Mouse (Mus musculus): ENCODE results near the gene Sync. TPM values are rescaled to one million over a fixed set of nuclear protein-coding genes. Genes with fewer than 3 reads are reported as not detected.

Gene Sync
- polyA plus RNA-seq, 1 experiment, result 0.90 TPM

DNA sequence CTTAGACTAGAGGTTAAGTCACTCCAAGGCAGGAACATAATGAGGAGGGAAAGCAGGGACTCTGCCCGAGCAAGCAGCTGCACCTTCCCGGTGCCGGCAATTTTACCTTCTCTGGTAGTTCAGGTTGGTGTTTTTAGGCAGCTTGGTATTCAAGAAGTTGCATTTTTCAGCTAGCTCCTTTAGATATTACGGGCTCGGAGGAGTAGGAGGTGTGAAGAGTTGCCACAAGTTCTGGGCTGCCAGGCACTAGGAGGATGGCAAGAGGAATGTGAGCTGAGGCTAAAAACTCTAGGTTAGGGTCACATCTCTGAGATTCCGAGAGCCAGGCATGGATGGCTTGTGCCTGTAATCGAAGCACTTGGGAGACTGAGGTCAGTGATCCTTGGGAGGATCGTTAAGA is 2.3 kb downstream of the Sync start:
- no peaks in the 10 kb centered on the region for H3K36me3 ChIP-seq (ENCODE audit: control insufficient read depth, insufficient read depth, low read length, poor library complexity, severe bottlenecking)
- no peak overlapping the region for H3K9ac ChIP-seq (ENCODE audit: low read depth, poor library complexity, severe bottlenecking)
- peaks cover 3% of the 10 kb centered on the region for H3K4me1 ChIP-seq (ENCODE audit: control insufficient read depth, insufficient read depth, low read length)
- H3K27ac ChIP-seq (ENCODE audit: insufficient read depth, low read length), result no peak overlapping the region
- no peak for TF ChIP-seq POLR2A (IDR thresholded peaks at IDR 0.05; ENCODE audit: insufficient read depth, low read length)
- no peak for TF ChIP-seq CTCF (IDR thresholded peaks at IDR 0.05; ENCODE audit: low read depth, low read length)
- TF ChIP-seq EP300 (IDR thresholded peaks at IDR 0.05; ENCODE audit: insufficient read depth, low read depth, low read length), result no peak
- H3K27me3 ChIP-seq (ENCODE audit: control insufficient read depth, insufficient read depth, low read length, poor library complexity, severe bottlenecking), result peaks cover 5% of the 10 kb centered on the region; the same call in 1 of the 2 replicates
- no peaks in the 10 kb centered on the region for H3K9me3 ChIP-seq (replicated peaks; ENCODE audit: control insufficient read depth, insufficient read depth, low read length, poor library complexity, severe bottlenecking)
- H3K4me3 ChIP-seq (ENCODE audit: low read depth, low read length), result no peak overlapping the region

DNA sequence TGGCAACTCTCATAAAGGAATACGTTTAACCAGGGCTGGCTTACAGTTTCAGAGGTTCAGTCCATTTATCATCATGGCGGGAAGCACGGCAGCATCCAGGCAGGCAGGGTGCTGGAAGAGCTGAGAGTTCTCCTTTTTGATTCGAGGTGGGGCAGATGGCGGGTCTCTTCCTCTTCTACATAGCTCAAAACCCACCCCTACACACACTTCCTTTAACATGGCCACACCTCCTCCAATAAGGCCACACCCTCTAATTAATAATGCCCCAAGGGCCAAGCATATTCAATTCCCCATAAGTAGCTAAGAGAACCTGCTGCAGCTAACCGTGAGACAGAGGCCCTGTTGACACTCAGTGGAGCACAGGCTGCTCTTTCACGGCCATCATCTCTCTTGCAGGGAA is 5.4 kb downstream of the Sync start:
- Histone ChIP-seq H3K27me3 (ENCODE audit: control insufficient read depth, insufficient read depth, low read length, poor library complexity, severe bottlenecking) (no peaks in the 10 kb centered on the region), H3K9ac (ENCODE audit: low read depth, poor library complexity, severe bottlenecking) (no peak overlapping the region; the same call in 1 of the 2 replicates), H3K4me3 (ENCODE audit: low read depth, low read length) (no peak overlapping the region), H3K4me1 (ENCODE audit: control insufficient read depth, insufficient read depth, low read length) (peaks cover 3% of the 10 kb centered on the region), H3K36me3 (ENCODE audit: control insufficient read depth, insufficient read depth, low read length, poor library complexity, severe bottlenecking) (no peaks in the 10 kb centered on the region), H3K27ac (ENCODE audit: insufficient read depth, low read length) (no peak overlapping the region), H3K9me3 (replicated peaks; ENCODE audit: control insufficient read depth, insufficient read depth, low read length, poor library complexity, severe bottlenecking) (no peaks in the 10 kb centered on the region)
- TF ChIP-seq EP300 (IDR thresholded peaks at IDR 0.05; ENCODE audit: insufficient read depth, low read depth, low read length), result no peak
- no peak for TF ChIP-seq CTCF (IDR thresholded peaks at IDR 0.05; ENCODE audit: low read depth, low read length)
- TF ChIP-seq POLR2A (IDR thresholded peaks at IDR 0.05; ENCODE audit: insufficient read depth, low read length), result no peak

GRCm38 (mm10) chr4:129293702-129294101 is 6.3 kb downstream of the Sync start:
- no peak for TF ChIP-seq CTCF (IDR thresholded peaks at IDR 0.05; ENCODE audit: low read depth, low read length)
- TF ChIP-seq EP300 (IDR thresholded peaks at IDR 0.05; ENCODE audit: insufficient read depth, low read depth, low read length), result no peak
- no peak for TF ChIP-seq POLR2A (IDR thresholded peaks at IDR 0.05; ENCODE audit: insufficient read depth, low read length)
- Histone ChIP-seq H3K4me1 (ENCODE audit: control insufficient read depth, insufficient read depth, low read length) (peaks cover 3% of the 10 kb centered on the region), H3K27ac (ENCODE audit: insufficient read depth, low read length) (no peak overlapping the region), H3K9ac (ENCODE audit: low read depth, poor library complexity, severe bottlenecking) (peak overlapping the region; percentile 2), H3K9me3 (replicated peaks; ENCODE audit: control insufficient read depth, insufficient read depth, low read length, poor library complexity, severe bottlenecking) (no peaks in the 10 kb centered on the region), H3K36me3 (ENCODE audit: control insufficient read depth, insufficient read depth, low read length, poor library complexity, severe bottlenecking) (no peaks in the 10 kb centered on the region), H3K27me3 (ENCODE audit: control insufficient read depth, insufficient read depth, low read length, poor library complexity, severe bottlenecking) (no peaks in the 10 kb centered on the region), H3K4me3 (ENCODE audit: low read depth, low read length) (peak overlapping the region; percentile 18)

GRCm38 (mm10) chr4:129295188-129295587 is 7.8 kb downstream of the Sync start:
- no peak overlapping the region for H3K4me3 ChIP-seq (ENCODE audit: low read depth, low read length)
- no peak overlapping the region for H3K27ac ChIP-seq (ENCODE audit: insufficient read depth, low read length)
- H3K4me1 ChIP-seq (ENCODE audit: control insufficient read depth, insufficient read depth, low read length), result peaks cover 3% of the 10 kb centered on the region
- no peak overlapping the region for H3K9ac ChIP-seq (ENCODE audit: low read depth, poor library complexity, severe bottlenecking)
- no peaks in the 10 kb centered on the region for H3K27me3 ChIP-seq (ENCODE audit: control insufficient read depth, insufficient read depth, low read length, poor library complexity, severe bottlenecking)
- TF ChIP-seq POLR2A (IDR thresholded peaks at IDR 0.05; ENCODE audit: insufficient read depth, low read length) (no peak), EP300 (IDR thresholded peaks at IDR 0.05; ENCODE audit: insufficient read depth, low read depth, low read length) (no peak)
- no peaks in the 10 kb centered on the region for H3K9me3 ChIP-seq (replicated peaks; ENCODE audit: control insufficient read depth, insufficient read depth, low read length, poor library complexity, severe bottlenecking)
- no peaks in the 10 kb centered on the region for H3K36me3 ChIP-seq (ENCODE audit: control insufficient read depth, insufficient read depth, low read length, poor library complexity, severe bottlenecking)

- TF ChIP-seq CTCF (IDR thresholded peaks at IDR 0.05; ENCODE audit: low read depth, low read length), result no peak
- TF ChIP-seq POLR2A (IDR thresholded peaks at IDR 0.05; ENCODE audit: insufficient read depth, low read length), result no peak
- TF ChIP-seq EP300 (IDR thresholded peaks at IDR 0.05; ENCODE audit: insufficient read depth, low read depth, low read length), result no peak
- no peak overlapping the region for H3K4me3 ChIP-seq (ENCODE audit: low read depth, low read length)
Observed at GRCm38 (mm10) chr4:129296066-129296465, 8.6 kb downstream of the Sync start.

DNA sequence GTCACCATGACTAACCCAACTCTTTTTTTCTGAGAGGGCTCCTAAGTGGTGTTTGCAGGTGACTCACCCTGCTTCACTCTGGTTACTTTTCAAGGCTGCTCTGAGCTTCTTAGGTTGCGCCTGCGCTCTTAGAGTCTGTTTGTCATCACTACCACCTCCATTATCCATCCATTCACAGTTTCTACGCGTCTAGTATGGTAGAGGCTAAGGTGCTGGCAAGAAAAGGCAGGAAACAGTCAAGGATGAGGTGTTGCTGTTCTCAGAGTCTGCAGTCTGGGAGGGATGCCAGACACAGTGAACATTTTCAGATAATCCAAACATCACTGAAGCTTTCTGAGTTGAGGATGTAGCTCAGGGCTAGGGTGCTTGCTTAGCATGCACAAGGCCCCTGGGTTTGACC is 10.3 kb downstream of the Sync start:
- no peaks in the 10 kb centered on the region for H3K36me3 ChIP-seq (ENCODE audit: control insufficient read depth, insufficient read depth, low read length, poor library complexity, severe bottlenecking)
- no peaks in the 10 kb centered on the region for H3K9me3 ChIP-seq (replicated peaks; ENCODE audit: control insufficient read depth, insufficient read depth, low read length, poor library complexity, severe bottlenecking)
- TF ChIP-seq POLR2A (IDR thresholded peaks at IDR 0.05; ENCODE audit: insufficient read depth, low read length), result no peak
- TF ChIP-seq EP300 (IDR thresholded peaks at IDR 0.05; ENCODE audit: insufficient read depth, low read depth, low read length), result no peak
- TF ChIP-seq CTCF (IDR thresholded peaks at IDR 0.05; ENCODE audit: low read depth, low read length), result no peak
- no peak overlapping the region for H3K4me3 ChIP-seq (ENCODE audit: low read depth, low read length)
- H3K27ac ChIP-seq (ENCODE audit: insufficient read depth, low read length), result no peak overlapping the region
- no peak overlapping the region for H3K9ac ChIP-seq (ENCODE audit: low read depth, poor library complexity, severe bottlenecking)
- H3K4me1 ChIP-seq (ENCODE audit: control insufficient read depth, insufficient read depth, low read length), result peaks cover 3% of the 10 kb centered on the region
- no peaks in the 10 kb centered on the region for H3K27me3 ChIP-seq (ENCODE audit: control insufficient read depth, insufficient read depth, low read length, poor library complexity, severe bottlenecking)

More at GRCm38 (mm10) chr4:129296066-129296465, 8.6 kb downstream of the Sync start:
- peaks cover 3% of the 10 kb centered on the region for H3K4me1 ChIP-seq (ENCODE audit: control insufficient read depth, insufficient read depth, low read length)
- H3K27me3 ChIP-seq (ENCODE audit: control insufficient read depth, insufficient read depth, low read length, poor library complexity, severe bottlenecking), result no peaks in the 10 kb centered on the region
- H3K9me3 ChIP-seq (replicated peaks; ENCODE audit: control insufficient read depth, insufficient read depth, low read length, poor library complexity, severe bottlenecking), result no peaks in the 10 kb centered on the region
- H3K27ac ChIP-seq (ENCODE audit: insufficient read depth, low read length), result no peak overlapping the region
- H3K9ac ChIP-seq (ENCODE audit: low read depth, poor library complexity, severe bottlenecking), result no peak overlapping the region
- no peaks in the 10 kb centered on the region for H3K36me3 ChIP-seq (ENCODE audit: control insufficient read depth, insufficient read depth, low read length, poor library complexity, severe bottlenecking)
